Comparison of ENCODE assay signal across 30 mouse cellular contexts in the genomic region with DNA sequence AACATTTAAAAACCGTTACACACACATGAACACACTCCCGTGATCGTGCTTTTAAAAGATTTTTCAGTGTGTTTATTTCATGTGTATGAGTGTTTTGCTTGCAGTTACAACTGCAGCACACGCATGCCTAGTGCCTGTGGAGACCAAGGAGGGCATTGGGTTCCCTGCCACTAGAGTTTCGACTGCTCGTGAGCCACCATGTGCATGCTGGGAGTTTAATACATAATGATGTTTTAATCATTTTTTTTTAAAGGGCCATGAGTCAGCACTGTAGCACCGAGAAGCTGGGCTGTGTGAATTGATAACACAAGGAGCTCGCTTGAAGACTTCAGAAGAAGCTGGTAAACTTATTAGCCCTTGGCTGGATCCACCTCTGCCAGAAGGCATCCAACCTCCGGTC. TPM values are rescaled to one million over a fixed set of nuclear protein-coding genes. Genes with fewer than 3 reads are reported as not detected.
A peak's percentile ranks its signal among the peaks of the same experiment; 100 is the strongest.
DNase-seq lines count a peak whose midpoint lies in the region; ATAC-seq and TF ChIP-seq lines count a peak whose summit lies in the region.
"Had no signal": no experiment of that assay in that cellular context is flagged by ENCODE, and none has a peak within 500 bp of the region (broad histone marks: within the 10 kb centered on the region; RNA-seq: fewer than 3 reads in every experiment).

No protein-coding gene starts in this region.

- no peak overlapping the region for H3K27ac ChIP-seq in liver, embryonic 13.5 days
- no peak overlapping the region for H3K27ac ChIP-seq in liver, postnatal 0 days (ENCODE audit: low read depth)
- H3K27ac ChIP-seq: embryonic facial prominence, embryonic 10.5 days; embryonic facial prominence, embryonic 13.5 days; gastrocnemius, adult 2 months; heart, embryonic 15.5 days; hindbrain, embryonic 12.5 days; hindbrain, embryonic 15.5 days; intestine, embryonic 15.5 days had no signal

- H3K36me3 ChIP-seq in liver, embryonic 13.5 days, result no peaks in the 10 kb centered on the region
- H3K36me3 ChIP-seq in liver, postnatal 0 days (replicated peaks; ENCODE audit: insufficient read depth, low read length), result no peaks in the 10 kb centered on the region
- H3K36me3 ChIP-seq: embryonic facial prominence, embryonic 10.5 days; embryonic facial prominence, embryonic 13.5 days; heart, embryonic 12.5 days; heart, embryonic 15.5 days; hindbrain, embryonic 12.5 days; hindbrain, embryonic 15.5 days; intestine, embryonic 15.5 days had no signal

- peaks cover 73% of the 10 kb centered on the region for H3K27me3 ChIP-seq in liver, embryonic 13.5 days
- H3K27me3 ChIP-seq in liver, postnatal 0 days (ENCODE audit: insufficient read depth, low read length), result peaks cover 33% of the 10 kb centered on the region
- H3K27me3 ChIP-seq: hindbrain, embryonic 15.5 days had no signal

- no peak overlapping the region for H3K4me2 ChIP-seq in liver, embryonic 13.5 days
- no peak overlapping the region for H3K4me2 ChIP-seq in liver, postnatal 0 days (ENCODE audit: low read depth, low read length)
- H3K4me2 ChIP-seq: embryonic facial prominence, embryonic 13.5 days; heart, embryonic 12.5 days; heart, embryonic 15.5 days; hindbrain, embryonic 12.5 days; hindbrain, embryonic 15.5 days; intestine, embryonic 15.5 days had no signal

- TF ChIP-seq CTCF in liver, postnatal 0 days (IDR thresholded peaks at IDR 0.05; ENCODE audit: low read depth), result no peak

- no peak overlapping the region for H3K4me3 ChIP-seq in liver, embryonic 13.5 days (replicated peaks)
- H3K4me3 ChIP-seq in liver, postnatal 0 days (ENCODE audit: low read depth, low read length), result no peak overlapping the region
- H3K4me3 ChIP-seq: embryonic facial prominence, embryonic 10.5 days; embryonic facial prominence, embryonic 13.5 days; gastrocnemius, adult 2 months; heart, embryonic 12.5 days; heart, embryonic 15.5 days; hindbrain, embryonic 12.5 days; hindbrain, embryonic 15.5 days; intestine, embryonic 15.5 days had no signal

- no peaks in the 10 kb centered on the region for H3K9me3 ChIP-seq in liver, embryonic 13.5 days (replicated peaks)
- no peaks in the 10 kb centered on the region for H3K9me3 ChIP-seq in liver, postnatal 0 days (ENCODE audit: low read length)
- H3K9me3 ChIP-seq: embryonic facial prominence, embryonic 10.5 days; embryonic facial prominence, embryonic 13.5 days; heart, embryonic 12.5 days; heart, embryonic 15.5 days; hindbrain, embryonic 12.5 days; hindbrain, embryonic 15.5 days; intestine, embryonic 15.5 days had no signal

- no peak for TF ChIP-seq EP300 in liver, postnatal 0 days (IDR thresholded peaks at IDR 0.05; ENCODE audit: low read depth)

- DNase-seq in liver, embryonic 13.5 days, result no peak
- DNase-seq in liver, postnatal 0 days, result no peak
- no peak for DNase-seq in heart, postnatal 4 days
- no peak for DNase-seq in spleen, postnatal 10 days (ENCODE audit: low spot score in 2 of 2)
- DNase-seq: adrenal gland, adult 8-10 months; adrenal gland, postnatal 25 days; cerebellum, adult 11 months; cerebellum, adult 2 months; cerebellum, adult 9-11 months; cerebellum, postnatal 25 days; embryo, embryonic 11 days; forebrain, postnatal 0 days; gastrocnemius, adult 2 months; gastrocnemius, postnatal 14 days; heart, adult 18-20 months; heart, postnatal 10 days; heart, postnatal 36 days had no signal

- H3K9ac ChIP-seq in liver, embryonic 13.5 days, result no peak overlapping the region
- H3K9ac ChIP-seq in liver, postnatal 0 days (replicated peaks), result no peak overlapping the region
- H3K9ac ChIP-seq: embryonic facial prominence, embryonic 13.5 days; forebrain, postnatal 0 days; heart, embryonic 12.5 days; heart, embryonic 15.5 days; hindbrain, embryonic 12.5 days; hindbrain, embryonic 15.5 days; intestine, embryonic 15.5 days had no signal

- WGBS in liver, embryonic 13.5 days (ENCODE audit: insufficient replicate concordance), result 48% methylated on average over 9 of the region's 9 CpGs
- WGBS in liver, postnatal 0 days (ENCODE audit: insufficient replicate concordance), result 69% methylated on average over 9 of the region's 9 CpGs

- peaks cover 6% of the 10 kb centered on the region; the same call in 1 of the 2 replicates for H3K4me1 ChIP-seq in liver, embryonic 13.5 days (replicated peaks)
- H3K4me1 ChIP-seq in liver, postnatal 0 days (ENCODE audit: insufficient read depth), result no peaks in the 10 kb centered on the region

- ATAC-seq in liver, embryonic 13.5 days (ENCODE audit: low read depth), result 0 out of 2 replicates have a peak, but pooled peaks have one; percentile 23
- ATAC-seq in liver, postnatal 0 days, result no peak
- peak; percentile 83 for ATAC-seq in erythroblast, adult 5-6 weeks (replicated peaks; ENCODE audit: low FRiP score, poor library complexity, severe bottlenecking)
- peak; percentile 74 for ATAC-seq in megakaryocyte-erythroid progenitor cell, adult 5-6 weeks (replicated peaks; ENCODE audit: low FRiP score, low TSS enrichment, poor library complexity, severe bottlenecking)
- ATAC-seq: activated CD4-positive, CD25-positive, alpha-beta regulatory T cell, adult 4 months; CD4-positive, CD25-positive, alpha-beta regulatory T cell, adult 4 months; forebrain, embryonic 14.5 days; forebrain, postnatal 0 days; intestine, embryonic 15.5 days had no signal

RNA-seq across cellular contexts. Expression of gene Nrsn2, which starts 2.9 kb away (rescaled TPM):
- 0.07 TPM in 1 of 2 replicates, not detected in the other for polyA plus RNA-seq in liver, embryonic 13.5 days (2015; fragmentation: Nextera tagmentation; extraction: Ambion mirVana)
- polyA plus RNA-seq in liver, postnatal 0 days (2015; fragmentation: Nextera tagmentation; extraction: Ambion mirVana), result not detected in 2 replicates
- not detected in 2 replicates for total RNA-seq in erythroblast, adult 5-6 weeks (2015; ENCODE audit: low replicate concordance)
- not detected in 2 replicates for total RNA-seq in erythroblast, adult 5-6 weeks (2017; ENCODE audit: low replicate concordance)
- not detected in 2 replicates for total RNA-seq in megakaryocyte-erythroid progenitor cell, adult 5-6 weeks (2014; fragmentation: Nextera tagmentation)
- total RNA-seq in megakaryocyte-erythroid progenitor cell, adult 5-6 weeks (2017), result not detected in 2 replicates
- not detected for total RNA-seq in heart, postnatal 4 days (2021)
- total RNA-seq: gastrocnemius, adult 2 months; gastrocnemius, postnatal 14 days; heart, adult 18-20 months; heart, postnatal 10 days; heart, postnatal 36 days had no signal
- polyA plus RNA-seq: activated CD4-positive, CD25-positive, alpha-beta regulatory T cell, adult 4 months; C2C12; CD4-positive, CD25-positive, alpha-beta regulatory T cell, adult 4 months had no signal

RNA-seq across cellular contexts. Expression of gene Sox12, which starts 24.3 kb away (rescaled TPM):
- 1.6 TPM in 2 replicates for polyA plus RNA-seq in liver, embryonic 13.5 days (2015; fragmentation: Nextera tagmentation; extraction: Ambion mirVana)
- polyA plus RNA-seq in liver, postnatal 0 days (2015; fragmentation: Nextera tagmentation; extraction: Ambion mirVana), result 1.2 and 1.3 TPM in 2 replicates
- 2.3 and 2.5 TPM in 2 replicates for total RNA-seq in erythroblast, adult 5-6 weeks (2015; ENCODE audit: low replicate concordance)
- 0.42 and 1.2 TPM in 2 replicates for total RNA-seq in erythroblast, adult 5-6 weeks (2017; ENCODE audit: low replicate concordance)
- 22.9 and 25.1 TPM in 2 replicates for total RNA-seq in megakaryocyte-erythroid progenitor cell, adult 5-6 weeks (2014; fragmentation: Nextera tagmentation)
- total RNA-seq in megakaryocyte-erythroid progenitor cell, adult 5-6 weeks (2017), result 2.4 and 7.7 TPM in 2 replicates
- total RNA-seq in heart, postnatal 4 days (2021), result 10 to 100 TPM; 42.3 to 42.6 TPM

RNA-seq across cellular contexts. Expression of gene Trib3, which starts 29.7 kb away (rescaled TPM):
- 2.7 and 3.3 TPM in 2 replicates for polyA plus RNA-seq in liver, embryonic 13.5 days (2015; fragmentation: Nextera tagmentation; extraction: Ambion mirVana)
- polyA plus RNA-seq in liver, postnatal 0 days (2015; fragmentation: Nextera tagmentation; extraction: Ambion mirVana), result 4.1 and 5.5 TPM in 2 replicates
- total RNA-seq in erythroblast, adult 5-6 weeks (2015; ENCODE audit: low replicate concordance), result 1.0 TPM in 1 of 2 replicates, not detected in the other
- 0.26 and 0.98 TPM in 2 replicates for total RNA-seq in erythroblast, adult 5-6 weeks (2017; ENCODE audit: low replicate concordance)
- 1.0 TPM in 1 of 2 replicates, not detected in the other for total RNA-seq in megakaryocyte-erythroid progenitor cell, adult 5-6 weeks (2014; fragmentation: Nextera tagmentation)
- not detected in 2 replicates for total RNA-seq in megakaryocyte-erythroid progenitor cell, adult 5-6 weeks (2017)
- 1 to 10 TPM; 2.9 TPM for total RNA-seq in heart, postnatal 4 days (2021)

RNA-seq across cellular contexts. Expression of gene Rbck1, which starts 41.1 kb away (rescaled TPM):
- 52.2 and 52.4 TPM in 2 replicates for polyA plus RNA-seq in liver, embryonic 13.5 days (2015; fragmentation: Nextera tagmentation; extraction: Ambion mirVana)
- 30.2 and 31.0 TPM in 2 replicates for polyA plus RNA-seq in liver, postnatal 0 days (2015; fragmentation: Nextera tagmentation; extraction: Ambion mirVana)
- total RNA-seq in erythroblast, adult 5-6 weeks (2015; ENCODE audit: low replicate concordance), result 28.2 TPM in 2 replicates
- 16.6 and 25.1 TPM in 2 replicates for total RNA-seq in erythroblast, adult 5-6 weeks (2017; ENCODE audit: low replicate concordance)
- total RNA-seq in megakaryocyte-erythroid progenitor cell, adult 5-6 weeks (2014; fragmentation: Nextera tagmentation), result 120 and 125 TPM in 2 replicates
- total RNA-seq in megakaryocyte-erythroid progenitor cell, adult 5-6 weeks (2017), result 50.3 and 57.0 TPM in 2 replicates
- 10 to 100 TPM; 70.5 to 75.6 TPM for total RNA-seq in heart, postnatal 4 days (2021)

RNA-seq across cellular contexts. Expression of gene Zcchc3, which starts 41.3 kb away (rescaled TPM):
- 14.0 and 16.2 TPM in 2 replicates for polyA plus RNA-seq in liver, embryonic 13.5 days (2015; fragmentation: Nextera tagmentation; extraction: Ambion mirVana)
- 6.4 and 7.4 TPM in 2 replicates for polyA plus RNA-seq in liver, postnatal 0 days (2015; fragmentation: Nextera tagmentation; extraction: Ambion mirVana)
- total RNA-seq in erythroblast, adult 5-6 weeks (2015; ENCODE audit: low replicate concordance), result 0.58 and 2.3 TPM in 2 replicates
- 0.84 and 1.2 TPM in 2 replicates for total RNA-seq in erythroblast, adult 5-6 weeks (2017; ENCODE audit: low replicate concordance)
- total RNA-seq in megakaryocyte-erythroid progenitor cell, adult 5-6 weeks (2014; fragmentation: Nextera tagmentation), result 10.1 and 11.2 TPM in 2 replicates
- total RNA-seq in megakaryocyte-erythroid progenitor cell, adult 5-6 weeks (2017), result 6.6 and 7.8 TPM in 2 replicates
- total RNA-seq in heart, postnatal 4 days (2021), result 10 to 100 TPM; 24.9 to 27.4 TPM
- polyA plus RNA-seq: C2C12 had no signal
